Mouse (Mus musculus): ENCODE results near the gene Foxp1. TPM values are rescaled to one million over a fixed set of nuclear protein-coding genes. Genes with fewer than 3 reads are reported as not detected.

The Foxp1 gene
- polyA plus RNA-seq, 1 experiment: 31.4 TPM

DNA sequence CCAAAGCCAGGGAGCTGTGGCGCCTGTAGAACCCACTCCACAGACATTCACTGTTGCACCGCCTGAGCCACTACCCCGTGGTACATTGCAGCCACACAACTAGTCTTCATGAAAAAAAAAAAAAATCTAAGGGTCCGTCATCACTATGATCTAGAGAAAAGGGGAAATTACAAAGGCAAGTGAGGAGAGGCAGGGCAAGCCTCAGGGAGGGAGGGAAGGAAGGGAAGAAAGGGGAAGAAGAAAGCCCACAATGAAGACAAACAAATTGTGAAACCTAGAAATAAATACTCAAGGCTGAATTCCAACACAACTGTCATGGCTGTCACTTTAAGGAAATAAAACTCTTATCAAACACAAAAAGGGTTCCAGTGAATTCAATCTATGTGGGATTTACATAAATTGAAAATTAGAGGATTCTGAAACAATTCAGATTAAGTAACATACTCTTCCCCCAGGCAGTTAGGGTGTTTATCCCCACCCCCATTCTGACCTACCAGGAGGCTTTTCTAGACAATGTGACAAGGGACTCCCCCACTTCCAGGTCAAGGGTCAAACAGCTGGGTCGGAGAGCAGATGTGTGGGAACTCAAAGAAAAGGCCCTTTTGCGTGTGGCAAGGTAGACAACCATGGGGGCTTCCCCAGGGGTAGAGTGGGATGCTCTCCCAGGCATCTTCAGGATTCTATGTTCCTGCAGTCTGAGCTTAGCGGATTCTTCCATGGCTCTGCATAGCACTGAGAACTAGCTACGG is 32.4 kb downstream of the Foxp1 start:
- 82% methylated on average over 8 of the region's 8 CpGs for WGBS
- no peak for DNase-seq (ENCODE audit: low read depth, low spot score)

DNA sequence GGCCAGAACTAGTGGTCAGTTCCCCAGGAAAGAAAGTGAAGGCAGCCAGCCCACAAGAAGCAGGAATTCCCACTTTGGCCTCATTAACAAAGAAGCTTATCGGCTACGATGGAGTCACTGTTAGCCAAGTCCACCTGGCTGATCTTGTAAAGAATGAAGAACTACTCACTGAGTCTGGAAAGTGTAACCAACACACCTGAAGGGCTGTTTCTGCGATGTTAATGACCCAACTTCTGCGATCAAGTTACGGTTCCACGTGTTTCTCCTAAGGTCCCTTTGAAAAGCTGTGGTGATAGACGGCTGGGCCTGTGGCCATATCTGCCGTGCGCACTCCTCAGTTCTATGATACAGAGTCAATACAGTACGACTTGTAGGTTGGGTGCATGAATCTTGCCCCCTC is 33.1 kb downstream of the Foxp1 start:
- DNase-seq (ENCODE audit: low read depth, low spot score): no peak
- 80% methylated on average over 10 of the region's 10 CpGs for WGBS

DNA sequence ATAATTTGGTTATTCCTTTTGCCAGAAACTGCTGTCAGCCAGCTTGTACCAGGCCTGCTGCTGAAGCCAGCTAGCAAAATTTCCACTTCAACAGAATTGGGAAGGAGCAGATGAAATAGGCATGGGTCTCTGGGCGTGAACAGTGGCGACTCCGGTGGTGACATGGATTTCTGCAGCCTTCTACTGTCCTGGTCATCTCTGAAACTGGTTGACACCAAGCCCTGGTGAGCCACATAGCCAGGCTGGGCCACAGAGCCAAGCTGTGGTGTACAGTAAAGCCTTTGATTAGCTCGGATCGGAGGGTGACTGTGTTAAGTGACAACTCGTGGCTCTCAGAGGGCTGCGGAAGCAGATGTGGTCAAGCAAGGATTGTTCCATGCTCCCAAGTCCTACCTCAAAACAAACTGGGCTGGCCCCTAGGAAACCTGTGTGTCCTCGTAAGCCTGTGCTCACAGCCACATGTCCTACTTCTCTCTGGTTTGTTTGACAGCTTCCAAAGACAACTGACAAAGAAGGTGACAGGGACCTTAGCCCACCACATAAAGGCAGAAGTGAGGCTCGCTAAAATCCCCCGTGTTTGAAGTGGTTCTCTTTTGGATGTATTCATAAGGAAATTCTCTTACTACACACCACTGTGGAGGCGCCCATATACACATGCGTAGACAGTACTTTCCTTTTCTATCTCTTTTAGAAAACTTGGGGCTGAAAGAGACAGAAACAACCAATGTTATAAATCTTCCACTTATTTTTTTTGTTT is 36.5 kb downstream of the Foxp1 start:
- 67% methylated on average over 12 of the region's 12 CpGs for WGBS
- DNase-seq (ENCODE audit: low read depth, low spot score): no peak

DNA sequence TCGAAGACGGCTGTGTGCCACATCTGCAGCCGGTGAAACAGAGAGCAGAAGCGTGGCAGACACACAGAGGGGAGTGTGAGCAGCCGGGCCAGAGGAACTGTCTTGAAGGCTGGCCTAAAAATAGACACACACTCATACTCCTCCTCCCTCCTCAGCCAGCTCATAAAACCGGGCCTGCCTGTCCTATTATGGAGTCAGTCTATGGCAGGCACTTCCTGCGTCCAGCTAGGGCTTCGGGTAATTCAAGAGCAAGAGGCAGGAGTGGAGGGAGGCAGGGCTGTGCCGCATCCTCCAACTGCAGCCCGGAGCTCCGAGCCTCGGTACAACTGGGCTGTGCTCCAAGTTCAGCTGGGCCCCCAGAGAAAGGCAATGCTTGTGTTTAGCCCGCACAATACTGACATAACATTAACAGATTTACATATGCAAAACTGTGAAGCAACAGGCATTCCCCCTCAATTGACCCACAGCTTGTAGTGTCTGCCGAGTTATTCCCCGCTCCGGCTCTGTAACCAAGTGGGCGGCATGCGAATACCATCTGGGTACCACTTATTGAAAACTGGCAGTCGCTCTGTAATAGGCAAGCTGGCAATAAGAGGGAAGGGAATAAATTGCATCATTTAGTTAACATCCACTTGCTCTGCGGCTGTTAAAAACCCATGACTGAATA is 37.2 kb downstream of the Foxp1 start:
- peak; percentile 75 for DNase-seq (ENCODE audit: low read depth, low spot score)
- 9% methylated on average over 20 of the region's 20 CpGs for WGBS

DNA sequence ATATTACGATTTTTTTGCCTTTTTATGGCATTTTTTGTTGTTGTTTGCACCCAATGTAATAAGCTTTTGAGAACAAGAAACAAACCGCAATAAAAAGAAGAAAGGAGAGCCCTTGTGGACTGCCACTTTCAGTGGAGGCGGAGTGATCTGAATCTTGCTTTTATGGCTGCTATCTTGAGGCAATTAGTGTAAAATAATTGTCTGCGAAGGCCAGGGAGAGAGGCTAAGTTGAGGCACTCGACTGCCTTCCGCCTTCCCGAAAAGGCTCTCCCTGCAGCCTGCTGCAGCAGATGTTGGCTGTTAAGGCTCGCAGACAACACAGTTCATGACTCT is 37.7 kb downstream of the Foxp1 start:
- WGBS: 2% methylated on average over 8 of the region's 8 CpGs

DNA sequence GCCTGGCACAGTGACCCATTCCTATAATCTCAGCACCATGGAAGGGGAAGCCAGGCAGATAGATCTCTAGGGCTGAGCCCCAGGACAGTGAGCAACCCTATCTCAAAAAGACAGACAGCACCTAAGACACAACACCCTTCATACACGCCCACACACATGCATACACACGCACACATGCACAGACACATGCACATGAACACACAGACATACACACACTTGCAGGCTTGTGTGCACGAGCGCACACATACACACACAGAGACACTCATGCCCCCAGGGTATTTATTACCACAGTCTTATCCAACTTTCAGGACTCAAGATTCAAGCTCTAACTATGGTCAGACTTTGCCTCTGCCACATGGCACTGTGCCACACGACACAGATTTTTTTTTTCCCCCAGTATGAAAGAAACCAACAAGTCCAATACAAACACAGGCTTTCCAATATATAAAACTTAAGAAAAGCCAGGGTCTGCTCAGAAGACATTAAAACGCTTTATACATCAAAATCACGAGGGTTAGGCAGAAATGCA is 38.3 kb downstream of the Foxp1 start:
- 33% methylated on average over 7 of the region's 7 CpGs for WGBS
- no peak for DNase-seq (ENCODE audit: low read depth, low spot score)

More for the DNA sequence above, 37.7 kb downstream of the Foxp1 start:
- no peak for DNase-seq (ENCODE audit: low read depth, low spot score)

DNA sequence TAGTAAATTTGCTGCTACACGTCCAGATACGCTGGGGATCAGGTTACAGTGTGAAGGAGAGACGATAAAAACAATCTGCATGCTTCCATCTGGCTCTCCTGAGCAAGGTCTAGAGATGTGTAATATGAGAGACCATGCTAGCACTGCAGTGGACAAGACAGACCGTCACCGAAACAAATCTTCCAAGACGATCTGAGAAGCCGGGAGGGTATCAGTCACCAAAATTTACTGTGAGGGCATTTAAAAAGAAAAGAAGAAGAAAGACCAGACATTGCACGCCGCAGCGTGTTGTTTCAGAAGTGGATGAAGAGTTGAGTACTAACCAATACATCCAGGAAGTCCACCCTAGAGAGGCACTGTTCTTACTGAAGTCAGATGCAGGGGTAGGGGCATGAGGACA is 39.0 kb downstream of the Foxp1 start:
- WGBS: 88% methylated on average over 10 of the region's 10 CpGs
- no peak for DNase-seq (ENCODE audit: low read depth, low spot score)

DNA sequence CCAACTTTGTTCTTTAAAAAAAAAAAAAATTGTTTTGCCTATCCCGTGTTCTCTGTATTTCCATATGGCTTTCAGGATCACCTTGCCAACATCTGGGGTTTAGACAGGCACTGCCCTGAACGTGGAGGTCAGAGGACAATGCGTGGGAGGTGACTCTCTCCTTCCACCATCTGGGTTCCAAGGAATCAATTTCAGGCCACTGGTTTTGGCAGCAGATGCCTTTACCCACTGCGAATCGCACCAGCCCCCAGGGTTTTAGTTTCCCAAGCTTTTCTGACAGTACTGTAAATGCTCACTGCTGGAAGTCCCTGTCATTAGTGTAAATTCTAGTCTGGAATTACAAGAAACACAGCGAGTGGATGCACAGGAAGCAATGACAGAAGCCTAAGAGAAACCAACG is 41.0 kb downstream of the Foxp1 start:
- no peak for DNase-seq (ENCODE audit: low read depth, low spot score)
- 81% methylated on average over 7 of the region's 7 CpGs for WGBS

DNA sequence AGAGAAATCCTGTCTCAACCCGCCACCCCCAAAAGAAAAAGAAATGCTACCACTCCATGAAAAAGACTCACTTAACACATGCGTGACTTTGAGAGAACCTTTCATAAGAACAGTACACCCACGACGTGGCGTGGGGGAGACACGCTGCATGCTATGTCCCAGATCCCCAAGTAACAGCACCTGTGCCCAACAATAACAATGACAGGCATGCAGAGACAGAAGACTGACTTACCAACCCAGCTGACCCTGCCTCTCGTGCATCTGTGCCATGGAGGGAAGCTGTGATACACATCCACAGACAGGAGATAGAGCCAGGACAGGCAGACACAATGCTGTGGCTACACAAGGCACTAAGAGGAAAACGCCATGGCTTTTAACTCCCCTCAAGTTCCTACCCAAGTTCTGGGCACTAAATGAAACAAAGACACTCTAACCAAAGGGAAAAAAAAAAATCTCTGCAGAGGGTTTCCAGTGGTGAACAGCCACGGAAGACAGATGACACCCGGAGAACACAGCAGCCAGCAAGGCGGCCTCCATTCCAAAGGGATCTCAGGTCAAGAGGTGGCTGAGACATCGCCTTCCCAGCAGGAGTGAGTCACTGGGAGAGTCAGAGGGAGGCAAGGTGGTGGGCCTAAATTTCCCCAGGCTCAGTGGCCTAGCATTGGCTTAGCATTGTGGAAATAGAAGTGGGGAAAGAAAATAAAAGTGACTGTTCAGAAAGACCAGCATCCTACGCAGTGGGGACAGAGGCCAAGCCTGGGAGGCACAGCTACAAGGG is 43.5 kb downstream of the Foxp1 start:
- no peak for DNase-seq (ENCODE audit: low read depth, low spot score)
- WGBS: 90% methylated on average over 13 of the region's 13 CpGs

DNA sequence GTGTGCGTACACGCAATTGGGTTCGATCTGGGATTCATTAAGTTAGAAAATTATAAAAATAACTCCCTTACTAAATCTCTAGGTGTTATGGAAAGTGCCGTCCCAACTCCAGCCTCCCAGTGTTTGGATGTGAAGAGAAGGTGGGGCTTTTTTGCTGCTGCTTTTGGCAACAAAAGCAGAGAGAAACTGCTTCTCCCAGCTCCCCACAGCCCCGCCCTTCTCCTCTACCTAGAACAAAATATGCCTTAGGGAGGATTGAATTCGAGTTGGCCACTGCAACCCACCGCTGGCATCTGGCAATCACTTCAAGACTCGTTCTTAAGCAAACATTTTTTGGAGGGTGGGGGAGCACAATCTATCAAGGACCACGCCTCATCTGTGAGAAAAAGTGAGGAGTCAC is 47.5 kb downstream of the Foxp1 start:
- WGBS: 59% methylated on average over 9 of the region's 9 CpGs
- no peak for DNase-seq (ENCODE audit: low read depth, low spot score)

DNA sequence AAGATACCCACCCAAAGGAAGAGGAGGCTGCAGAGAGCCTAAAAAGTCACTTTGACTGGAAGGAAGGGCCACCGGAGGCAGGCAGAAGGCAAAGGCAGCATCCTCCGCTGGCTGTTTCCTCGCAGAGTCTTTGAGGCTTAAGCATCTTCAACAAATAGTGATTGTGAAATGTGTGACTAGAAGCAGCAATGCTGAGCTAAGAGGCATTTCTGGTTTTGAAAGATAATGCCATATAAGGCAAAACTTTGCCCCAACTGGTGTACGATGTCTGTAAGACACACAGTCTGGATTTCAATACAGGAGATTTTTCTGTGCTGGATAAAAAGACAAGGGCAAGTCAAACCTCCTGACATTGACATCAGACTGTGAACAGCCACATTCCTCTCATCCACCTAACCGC is 51.6 kb downstream of the Foxp1 start:
- 76% methylated on average over 5 of the region's 5 CpGs for WGBS
- no peak for DNase-seq (ENCODE audit: low read depth, low spot score)

DNA sequence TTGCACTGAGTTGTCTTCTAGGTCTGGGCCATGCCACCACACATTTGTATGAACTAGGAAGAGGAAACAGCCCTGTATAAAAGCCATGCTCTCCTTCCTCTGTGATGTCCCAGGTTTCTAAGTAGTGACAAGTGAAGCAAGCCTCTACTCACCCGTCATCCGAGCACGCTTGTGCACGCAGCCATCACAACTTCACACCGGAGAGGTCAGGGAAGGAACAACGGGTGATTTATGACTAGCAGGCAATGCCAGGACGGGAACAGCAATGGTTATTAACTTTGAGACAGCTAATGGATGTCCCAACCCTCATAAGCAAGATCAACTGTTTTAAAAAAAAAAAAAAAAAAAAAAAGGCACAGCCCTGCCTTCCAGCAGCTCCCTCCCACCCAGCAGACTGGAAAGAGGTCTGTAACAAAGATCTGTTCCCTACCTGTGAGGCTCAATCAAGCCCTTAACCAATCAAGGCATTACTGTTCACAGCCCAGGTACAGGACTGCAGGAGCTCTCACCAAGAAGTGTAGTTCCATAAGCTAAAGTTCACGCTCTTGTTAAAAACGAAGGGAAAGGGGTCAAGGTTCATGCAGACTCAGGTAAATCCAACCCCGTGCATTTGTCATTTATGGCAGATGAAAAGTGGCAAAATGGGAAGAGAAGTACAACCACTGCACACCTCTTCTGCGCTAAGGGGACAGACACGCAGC is 53.2 kb downstream of the Foxp1 start:
- WGBS: 60% methylated on average over 12 of the region's 12 CpGs
- DNase-seq (ENCODE audit: low read depth, low spot score): no peak

DNA sequence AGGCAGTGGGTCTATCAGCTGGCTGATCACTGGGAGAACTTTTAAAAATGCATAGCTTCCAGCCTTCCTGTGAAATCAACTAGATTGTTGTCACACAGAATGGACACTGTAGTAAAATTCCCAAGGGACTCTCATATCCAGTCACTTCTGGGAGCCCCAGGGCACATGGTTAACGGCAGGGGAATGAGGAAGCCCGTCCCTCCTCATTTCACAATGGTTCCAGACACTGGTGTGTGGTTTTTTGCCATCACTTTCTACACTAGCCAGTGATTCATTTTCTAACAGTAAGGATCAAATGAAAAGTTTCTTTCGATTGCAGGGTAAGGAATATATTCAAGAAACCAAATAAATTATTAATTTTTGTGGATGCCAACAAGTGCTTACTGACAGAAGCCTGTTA is 54.7 kb downstream of the Foxp1 start:
- 77% methylated on average over 3 of the region's 3 CpGs for WGBS

DNA sequence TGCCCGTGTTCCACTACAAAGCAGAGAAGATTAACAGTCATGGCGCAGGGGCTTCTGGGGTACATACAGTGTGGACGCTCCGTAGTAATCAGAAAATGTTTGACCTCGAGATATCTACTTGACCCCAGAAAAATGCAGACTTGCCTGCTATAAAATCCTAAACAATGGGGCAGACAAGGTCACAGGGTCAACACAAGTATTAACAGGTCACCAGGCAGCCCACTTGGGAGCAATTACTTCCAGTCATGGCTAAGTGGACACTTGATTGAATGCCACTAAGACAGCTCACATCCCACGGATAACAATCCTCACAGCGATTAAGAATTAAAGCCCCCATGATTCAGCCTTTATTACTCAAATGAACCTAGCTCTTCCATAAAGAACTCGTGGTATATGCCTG is 55.4 kb downstream of the Foxp1 start:
- WGBS: 74% methylated on average over 8 of the region's 8 CpGs
- DNase-seq (ENCODE audit: low read depth, low spot score): no peak

More for the DNA sequence above, 54.7 kb downstream of the Foxp1 start:
- DNase-seq (ENCODE audit: low read depth, low spot score): no peak

DNA sequence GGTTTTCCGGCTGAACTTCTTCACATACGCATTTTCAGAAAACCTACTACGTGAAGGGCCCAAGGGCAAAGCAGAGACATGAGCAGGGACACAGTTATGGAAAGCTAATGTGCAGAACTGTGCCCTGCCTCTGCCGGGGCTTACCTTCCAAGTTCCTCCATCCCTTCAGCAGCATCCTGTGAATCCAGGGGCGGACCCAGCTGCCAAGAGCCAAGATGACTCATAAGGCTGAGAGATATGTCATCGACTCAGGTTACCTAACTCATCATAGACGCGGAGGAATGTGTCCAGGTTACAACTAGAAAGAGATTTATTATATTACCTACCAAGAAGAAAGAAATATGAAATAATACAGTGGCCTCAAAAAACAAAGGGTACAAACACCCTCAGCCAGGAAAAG is 56.2 kb downstream of the Foxp1 start:
- DNase-seq (ENCODE audit: low read depth, low spot score): no peak
- 61% methylated on average over 8 of the region's 8 CpGs for WGBS

DNA sequence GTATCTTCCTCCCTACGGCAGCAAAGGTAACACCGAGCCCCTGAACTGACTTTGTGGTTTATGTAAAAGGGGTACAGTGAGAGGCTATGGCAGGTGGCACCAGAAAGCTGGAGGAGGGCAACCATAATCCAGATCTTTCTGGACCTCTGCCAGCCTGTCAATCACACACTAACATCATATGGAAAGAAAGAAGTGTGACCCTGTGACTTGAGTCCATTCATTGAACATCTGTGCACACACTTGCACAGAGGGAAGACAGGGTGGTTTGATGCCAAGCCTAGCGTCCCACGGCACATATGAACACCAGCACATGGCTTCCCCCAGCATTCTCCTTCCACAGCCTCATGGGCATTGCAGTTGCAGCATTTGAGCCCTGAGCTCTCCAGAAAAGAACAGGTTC is 58.1 kb downstream of the Foxp1 start:
- no peak for DNase-seq (ENCODE audit: low read depth, low spot score)
- 98% methylated on average over 4 of the region's 4 CpGs for WGBS

DNA sequence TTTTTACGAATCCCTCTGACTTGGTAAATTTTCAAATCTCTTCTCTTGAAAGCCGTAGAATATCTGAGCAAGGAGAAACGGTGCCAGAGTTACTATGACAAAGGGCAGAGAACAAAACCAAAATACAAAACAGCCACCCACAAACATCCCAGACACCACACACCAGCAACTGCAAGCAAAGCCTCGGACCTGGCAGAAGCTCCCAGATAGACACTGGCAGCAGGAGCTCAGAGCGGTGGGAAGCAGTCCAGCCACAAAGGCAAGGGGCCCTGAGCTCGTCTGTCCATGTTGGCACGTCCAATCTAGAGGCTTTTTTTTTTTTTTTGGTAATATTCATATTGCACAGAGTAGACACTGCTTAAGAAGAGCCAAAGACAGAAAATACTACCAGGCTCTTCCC is 58.6 kb downstream of the Foxp1 start:
- no peak for DNase-seq (ENCODE audit: low read depth, low spot score)
- WGBS: 84% methylated on average over 7 of the region's 7 CpGs

DNA sequence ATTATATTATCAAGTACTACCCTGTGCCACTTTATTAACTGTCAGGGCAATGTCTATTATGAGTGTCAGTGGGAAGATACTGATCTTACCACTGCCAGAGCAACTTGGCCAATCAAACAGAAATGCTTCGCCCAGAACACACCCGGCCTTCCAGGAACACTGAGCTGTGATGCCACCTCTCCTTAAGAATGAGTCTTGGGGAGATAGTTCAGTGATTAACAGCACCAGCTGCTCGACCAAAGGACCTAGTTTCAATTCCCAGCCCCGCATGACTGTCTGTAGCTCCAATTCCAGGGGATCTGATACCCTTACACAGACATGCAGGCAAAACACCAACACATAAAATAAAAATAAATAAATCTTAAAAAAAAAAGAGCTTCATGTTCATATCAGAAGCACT is 63.7 kb downstream of the Foxp1 start:
- no peak for DNase-seq (ENCODE audit: low read depth, low spot score)
- WGBS: 82% methylated on average over 4 of the region's 4 CpGs

DNA sequence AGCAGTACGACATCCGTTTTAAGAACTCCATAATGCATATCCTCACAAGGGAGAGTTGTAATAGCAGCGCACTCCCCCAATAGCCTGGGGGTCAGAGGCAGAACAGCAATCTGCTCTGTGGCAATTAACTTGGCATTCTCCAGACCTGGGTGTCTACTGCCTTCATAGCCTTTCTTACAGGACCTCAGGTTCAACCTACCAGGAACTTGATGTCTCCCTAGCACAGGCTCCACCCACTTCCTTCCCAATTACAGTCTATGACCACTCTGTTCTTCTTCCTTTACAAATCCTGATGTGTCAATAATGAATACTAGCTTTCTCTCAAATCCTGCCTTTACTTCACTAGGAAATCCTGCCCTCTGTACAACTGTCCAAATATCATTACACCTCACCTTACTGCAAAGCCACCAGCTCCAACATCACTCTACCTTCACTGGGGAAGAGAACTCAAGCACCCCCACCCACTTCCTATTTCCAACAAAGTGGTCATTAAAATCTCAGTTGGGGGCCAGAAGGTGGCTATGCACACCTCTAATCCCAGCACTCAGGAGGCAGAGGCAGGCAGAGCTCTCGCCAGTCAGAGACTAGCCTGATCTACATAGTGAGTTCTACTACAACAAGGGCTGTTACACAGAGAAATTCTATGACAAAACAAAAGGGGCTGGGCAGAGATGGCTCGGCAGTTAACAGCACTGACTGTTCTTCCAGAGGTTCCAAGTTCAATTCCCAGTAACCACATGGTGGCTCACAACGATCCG is 68.6 kb downstream of the Foxp1 start:
- 91% methylated on average over 7 of the region's 7 CpGs for WGBS
- no peak for DNase-seq (ENCODE audit: low read depth, low spot score)

All from large intestine, adult 2 months (tissue).